Mouse (Mus musculus): ENCODE data around the gene Mansc1.
A peak's percentile ranks its signal among the peaks of the same experiment; 100 is the strongest.
"Not testable (repeated sequence)": the region's sequence is repeated elsewhere in the genome, so short reads cannot be mapped to it uniquely, and the experiment has no call there.

Gene Mansc1

GRCm38 (mm10) chr6:134631947-134632687 lies at the start of gene Mansc1:
Mansc1 (minus strand) TSS chr6:134632488.
- DNase-seq (ENCODE audit: low spot score) = no peak

- DNase-seq (ENCODE audit: low spot score) = not testable (repeated sequence)
Observed at GRCm38 (mm10) chr6:134679330-134679729, 47.0 kb upstream of the Mansc1 start.

- DNase-seq (ENCODE audit: low spot score) = no peak
Observed at GRCm38 (mm10) chr6:134678037-134678436, 45.7 kb upstream of the Mansc1 start.

- DNase-seq (ENCODE audit: low spot score) = no peak
Observed at GRCm38 (mm10) chr6:134677504-134677903, 45.2 kb upstream of the Mansc1 start.

GRCm38 (mm10) chr6:134673712-134674111 lies 41.4 kb upstream of the Mansc1 start:
- not testable (repeated sequence) for DNase-seq (ENCODE audit: low spot score)

- DNase-seq (ENCODE audit: low spot score) = peak; percentile 10
Observed at GRCm38 (mm10) chr6:134670881-134671411, 38.7 kb upstream of the Mansc1 start.

- DNase-seq (ENCODE audit: low spot score) = no peak
Observed at GRCm38 (mm10) chr6:134669179-134669865, 37.0 kb upstream of the Mansc1 start.

- no peak for DNase-seq (ENCODE audit: low spot score)
Observed at GRCm38 (mm10) chr6:134668519-134668918, 36.2 kb upstream of the Mansc1 start.

- no peak for DNase-seq (ENCODE audit: low spot score)
Observed at GRCm38 (mm10) chr6:134665817-134666216, 33.5 kb upstream of the Mansc1 start.

- no peak for DNase-seq (ENCODE audit: low spot score)
Observed at GRCm38 (mm10) chr6:134664573-134664972, 32.3 kb upstream of the Mansc1 start.

GRCm38 (mm10) chr6:134660714-134661406 lies 28.6 kb upstream of the Mansc1 start:
- no peak for DNase-seq (ENCODE audit: low spot score)

- peak; percentile 78 for DNase-seq (ENCODE audit: low spot score)
Observed at GRCm38 (mm10) chr6:134659108-134659958, 27.0 kb upstream of the Mansc1 start.

- DNase-seq (ENCODE audit: low spot score) = no peak
Observed at GRCm38 (mm10) chr6:134656527-134656926, 24.2 kb upstream of the Mansc1 start.

GRCm38 (mm10) chr6:134648356-134648755 lies 16.1 kb upstream of the Mansc1 start:
- no peak for DNase-seq (ENCODE audit: low spot score)

GRCm38 (mm10) chr6:134647621-134648020 lies 15.3 kb upstream of the Mansc1 start:
- DNase-seq (ENCODE audit: low spot score) = no peak

GRCm38 (mm10) chr6:134646835-134647234 lies 14.5 kb upstream of the Mansc1 start:
- DNase-seq (ENCODE audit: low spot score) = no peak

- DNase-seq (ENCODE audit: low spot score) = no peak
Observed at GRCm38 (mm10) chr6:134643296-134643695, 11.0 kb upstream of the Mansc1 start.

- DNase-seq (ENCODE audit: low spot score) = peak; percentile 21
Observed at GRCm38 (mm10) chr6:134641738-134642446, 9.6 kb upstream of the Mansc1 start.

GRCm38 (mm10) chr6:134640485-134641475 lies 8.5 kb upstream of the Mansc1 start:
- DNase-seq (ENCODE audit: low spot score) = peak; percentile 95

- no peak for DNase-seq (ENCODE audit: low spot score)
Observed at GRCm38 (mm10) chr6:134639900-134640299, 7.6 kb upstream of the Mansc1 start.

Measured in MN1 (cell line).